Mouse (Mus musculus) ovary, adult 10 weeks (tissue): ENCODE measurements around the gene Selp. TPM values are rescaled to one million over a fixed set of nuclear protein-coding genes. Genes with fewer than 3 reads are reported as not detected.

Experiments
- polyA plus RNA-seq: library from polyadenylated mRNA; stranded (reverse); fragments of 350-450 nt; fragmentation: Illumina TruSeq; extraction: RNeasy Lipid Tissue Mini Kit (QIAGEN cat#74804); gene quantifications from one replicate; pipeline ENCODE4 v1.2.3, GENCODE M21; 2014

Selp gene
- 3.5 TPM for polyA plus RNA-seq

GRCm38 (mm10) chr1:164114947-164115493 lies at the start of gene Selp:
Gene Selp (plus strand): TSS chr1:164115264.

DNA sequence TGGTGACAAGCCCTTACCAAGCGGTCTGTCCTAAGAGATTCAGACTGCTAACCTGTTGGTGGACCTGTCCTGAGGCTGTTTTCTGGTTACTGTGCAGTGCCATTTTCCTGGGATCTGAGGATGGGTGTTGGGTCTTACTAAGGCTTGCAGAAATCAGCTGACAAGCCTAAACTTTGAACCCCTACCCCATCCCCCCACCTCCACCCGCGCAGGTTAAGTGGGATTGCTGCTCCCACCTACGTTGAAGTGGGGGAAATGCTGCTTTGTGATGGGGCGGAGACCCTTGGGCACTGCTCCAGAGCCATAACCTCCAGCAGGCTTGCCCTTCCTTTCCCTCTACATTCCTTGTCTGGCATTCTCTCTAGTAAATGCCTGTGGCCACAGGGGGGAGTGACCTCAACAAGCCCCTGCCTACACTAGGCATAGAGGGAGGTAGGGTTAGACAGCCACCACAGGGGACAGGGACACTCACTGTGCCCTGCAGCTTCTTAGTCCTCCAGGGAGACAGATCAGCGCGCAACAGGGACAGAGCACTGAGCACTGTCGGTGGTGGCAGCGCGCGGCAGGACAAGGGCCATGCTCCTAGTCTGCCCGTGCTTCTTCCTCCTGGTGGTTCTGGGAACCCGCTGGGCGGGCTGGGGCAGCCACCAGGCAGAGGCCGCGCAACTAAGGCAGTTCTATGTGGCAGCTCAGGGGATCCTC lies 36.5 kb downstream of the Selp start, which contains the start of gene F5:
Gene F5 (plus strand): TSS at position 452 of the 702 bp plus-strand sequence.

Other genes starting within 250 kb of the Selp start
- 32.3 TPM for gene Scyl3, start 186.2 kb upstream of the Selp start, polyA plus RNA-seq
- 22.7 TPM for gene BC055324, start 120.5 kb upstream of the Selp start, polyA plus RNA-seq
- 15.8 TPM for gene Mettl18, start 120.4 kb upstream of the Selp start, polyA plus RNA-seq
- 0.14 TPM for gene Sele, start 67.0 kb upstream of the Selp start, polyA plus RNA-seq
- gene Sell, start 53.3 kb upstream of the Selp start, polyA plus RNA-seq = 2.5 TPM
- 1.5 TPM for gene F5, start 36.6 kb downstream of the Selp start, polyA plus RNA-seq
- gene Slc19a2, start 133.8 kb downstream of the Selp start, polyA plus RNA-seq = 21.8 TPM
- gene Ccdc181, start 160.3 kb downstream of the Selp start, polyA plus RNA-seq = 44.0 TPM
- 37.3 TPM for gene Nme7, start 188.9 kb downstream of the Selp start, polyA plus RNA-seq
- gene Blzf1, start 192.2 kb downstream of the Selp start, polyA plus RNA-seq = 45.1 TPM